Mouse (Mus musculus) CH12.LX (cell line): ENCODE measurements around the gene Cdk17.

Experiments
- CHD1 ChIP-seq: IDR thresholded peaks from 2 replicates; pipeline ENCODE4 v1.6.1; 2012; ENCODE audit warnings: low read depth, low read length, improper control_type of control experiment, inconsistent platforms
- CHD2 ChIP-seq: IDR thresholded peaks from 2 replicates; pipeline ENCODE4 v1.6.1; 2011; ENCODE audit warnings: low read length, improper control_type of control experiment
- CTCF ChIP-seq, 2 experiments: IDR thresholded peaks in 1 of 2; conservative IDR thresholded peaks in 1 of 2; 2 replicates each; pipeline ENCODE4 v1.5.1; 2011 to 2012; ENCODE audit warnings: low read depth in 2 of 2, low read length in 2 of 2, improper control_type of control experiment in 1 of 2, inconsistent platforms in 1 of 2, mild to moderate bottlenecking in 1 of 2, moderate library complexity in 1 of 2
- E2F4 ChIP-seq: IDR thresholded peaks from 2 replicates; pipeline ENCODE4 v1.6.1; 2011; ENCODE audit warnings: low read depth, low read length, improper control_type of control experiment; ENCODE audit not compliant: insufficient replicate concordance
- EP300 ChIP-seq: IDR thresholded peaks from 2 replicates; pipeline ENCODE4 v1.6.1; 2011; ENCODE audit warnings: low read length, improper control_type of control experiment
- IRF4 ChIP-seq: IDR thresholded peaks from 2 replicates; pipeline ENCODE4 v1.6.1; 2014; ENCODE audit warnings: low read depth, mild to moderate bottlenecking, inconsistent platforms, low read length, improper control_type of control experiment
- KAT2A ChIP-seq: IDR thresholded peaks from 2 replicates; pipeline ENCODE4 v1.6.1; 2012; ENCODE audit warnings: low read length, improper control_type of control experiment, inconsistent platforms; ENCODE audit not compliant: insufficient replicate concordance
- MXI1 ChIP-seq: IDR thresholded peaks from 2 replicates; pipeline ENCODE4 v1.6.1; 2011; ENCODE audit warnings: mild to moderate bottlenecking, low read depth, low read length, improper control_type of control experiment
- RAD21 ChIP-seq: IDR thresholded peaks from 2 replicates; pipeline ENCODE4 v1.6.1; 2011; ENCODE audit warnings: low read depth, mild to moderate bottlenecking, low read length, improper control_type of control experiment, moderate library complexity
- TCF12 ChIP-seq: IDR thresholded peaks from 2 replicates; pipeline ENCODE4 v1.6.1; 2014; ENCODE audit warnings: low read depth, mild to moderate bottlenecking, inconsistent platforms, low read length, improper control_type of control experiment
- ZC3H11A ChIP-seq: IDR thresholded peaks from 2 replicates; pipeline ENCODE4 v1.6.1; 2012; ENCODE audit warnings: low read depth, mild to moderate bottlenecking, inconsistent platforms, low read length, improper control_type of control experiment
- ZNF384 ChIP-seq: IDR thresholded peaks from 2 replicates; pipeline ENCODE4 v1.6.1; 2012; ENCODE audit warnings: low read depth, low read length, improper control_type of control experiment, inconsistent platforms

DNA sequence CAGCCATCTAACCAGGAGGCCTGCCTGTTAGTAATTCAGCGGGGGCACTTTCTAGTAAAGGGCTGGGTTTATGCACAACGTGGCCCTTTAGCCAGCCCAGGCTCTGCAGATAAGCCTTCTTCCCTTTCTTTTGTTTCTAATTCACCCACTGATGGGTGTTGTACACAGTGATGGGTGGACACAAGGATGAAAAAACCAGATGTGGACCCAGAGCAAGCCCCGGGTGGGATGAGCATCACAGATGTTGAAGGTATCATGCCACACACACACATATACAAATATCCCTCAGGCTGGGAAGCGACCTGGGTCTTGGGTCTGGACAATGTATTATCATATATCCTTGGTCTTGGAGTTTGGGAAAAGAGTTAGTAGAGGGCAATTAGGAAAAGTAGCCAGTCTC lies 142.6 kb downstream of the Cdk17 start:
- no peak for TF ChIP-seq TCF12
- TF ChIP-seq CHD1, result no peak
- no peak for TF ChIP-seq CTCF (conservative IDR thresholded peaks at IDR 0.05 in 1 of 2, IDR thresholded peaks at IDR 0.05 in 1 of 2; ENCODE audit: low read depth in 2 of 2, low read length in 2 of 2)
- TF ChIP-seq CHD2, result no peak
- TF ChIP-seq MXI1, result no peak
- no peak for TF ChIP-seq IRF4
- TF ChIP-seq ZNF384, result no peak
- no peak for TF ChIP-seq EP300
- no peak for TF ChIP-seq KAT2A
- TF ChIP-seq RAD21, result no peak
- TF ChIP-seq ZC3H11A, result no peak
- no peak for TF ChIP-seq E2F4
